Mouse (Mus musculus) gastrocnemius, adult 2 months (tissue): ENCODE measurements around the gene 4931406C07Rik. TPM values are rescaled to one million over a fixed set of nuclear protein-coding genes. Genes with fewer than 3 reads are reported as not detected.

Experiments used
- DNase-seq: peaks from one replicate; pipeline ENCODE4 v3.0.0; 2022
- H3K27ac ChIP-seq: fragments of 200-600 bp; 2 replicates; pipeline ENCODE4 v1.8.1; 2022; ENCODE audit warnings: mild to moderate bottlenecking
- H3K4me3 ChIP-seq: fragments of 200-600 bp; 2 replicates; pipeline ENCODE4 v1.8.1; 2022; ENCODE audit warnings: mild to moderate bottlenecking, moderate library complexity
- CTCF ChIP-seq: fragments of 200-600 bp; IDR thresholded peaks from 2 replicates; pipeline ENCODE4 v1.8.1; 2022; ENCODE audit warnings: antibody characterized with exemption, mild to moderate bottlenecking, moderate library complexity
- intact Hi-C: fragments of 180-260 bp; cut with DNase I; formaldehyde crosslinking; loops from one replicate; pipeline ENCODE4 v1.15.1; 2025
- total RNA-seq, 2 experiments: library from RNA; stranded (reverse); gene quantifications; 2 replicates each; pipeline ENCODE4 v1.2.3; 2021

4931406C07Rik gene
- total RNA-seq, 2 experiments from 2014 or later: 3.4 to 3.6 TPM

- Histone ChIP-seq H3K27ac (peak within 1 kb of the TSS; percentile 93), H3K4me3 (peak within 1 kb of the TSS; percentile 89)
- TF ChIP-seq CTCF: no peak
- peak; percentile 95 for DNase-seq
- intact Hi-C loops: loop anchor here (1.0 kb wide), 1 partner anchor 26 kb away; the partner anchor contains the start of genes 4931406C07Rik and Taf1d
Measured at GRCm38 (mm10) chr9:15279649-15280490, 26.4 kb downstream of the 4931406C07Rik start, which contains the start of gene Med17. TSS of gene Med17 (minus strand) at chr9:15279931.

- intact Hi-C loops: no loop called here
- Histone ChIP-seq H3K27ac (peak overlapping the region; percentile 93), H3K4me3 (peak overlapping the region; percentile 89)
- no peak for TF ChIP-seq CTCF
- DNase-seq: no peak
Measured at GRCm38 (mm10) chr9:15279139-15279648, 27.1 kb downstream of the 4931406C07Rik start.

- H3K27ac ChIP-seq: no peak overlapping the region
- TF ChIP-seq CTCF: no peak
- intact Hi-C loops: no loop called here
- DNase-seq: no peak
- no peak overlapping the region for H3K4me3 ChIP-seq
Measured at GRCm38 (mm10) chr9:15278343-15278742, 27.9 kb downstream of the 4931406C07Rik start.

- DNase-seq: no peak
- no peak overlapping the region for H3K27ac ChIP-seq
- no peak for TF ChIP-seq CTCF
- no peak overlapping the region for H3K4me3 ChIP-seq
- intact Hi-C loops: no loop called here
Measured at GRCm38 (mm10) chr9:15276855-15277254, 29.4 kb downstream of the 4931406C07Rik start.

- Histone ChIP-seq H3K4me3 (no peak overlapping the region), H3K27ac (no peak overlapping the region)
- intact Hi-C loops: no loop called here
- DNase-seq: no peak
- TF ChIP-seq CTCF: no peak
Measured at GRCm38 (mm10) chr9:15273981-15274380, 32.3 kb downstream of the 4931406C07Rik start.

- Histone ChIP-seq H3K4me3 (no peak overlapping the region), H3K27ac (no peak overlapping the region)
- DNase-seq: no peak
- TF ChIP-seq CTCF: no peak
- intact Hi-C loops: no loop called here
Measured at GRCm38 (mm10) chr9:15263487-15263886, 42.8 kb downstream of the 4931406C07Rik start.

- no peak for DNase-seq
- intact Hi-C loops: no loop called here
- Histone ChIP-seq H3K4me3 (no peak overlapping the region), H3K27ac (no peak overlapping the region)
- no peak for TF ChIP-seq CTCF
Measured at GRCm38 (mm10) chr9:15261980-15262379, 44.3 kb downstream of the 4931406C07Rik start.

- Histone ChIP-seq H3K27ac (no peak overlapping the region), H3K4me3 (no peak overlapping the region)
- TF ChIP-seq CTCF: no peak
- no peak for DNase-seq
- intact Hi-C loops: no loop called here
Measured at GRCm38 (mm10) chr9:15256214-15256613, 50.0 kb downstream of the 4931406C07Rik start.

GRCm38 (mm10) chr9:15254501-15254900 lies 51.7 kb downstream of the 4931406C07Rik start:
- no peak for DNase-seq
- intact Hi-C loops: no loop called here
- H3K4me3 ChIP-seq: no peak overlapping the region
- H3K27ac ChIP-seq: no peak overlapping the region
- TF ChIP-seq CTCF: no peak

GRCm38 (mm10) chr9:15252196-15252595 lies 54.1 kb downstream of the 4931406C07Rik start:
- TF ChIP-seq CTCF: no peak
- H3K27ac ChIP-seq: no peak overlapping the region
- DNase-seq: no peak
- intact Hi-C loops: no loop called here
- H3K4me3 ChIP-seq: no peak overlapping the region

- intact Hi-C loops: no loop called here
- Histone ChIP-seq H3K4me3 (no peak overlapping the region), H3K27ac (no peak overlapping the region)
- no peak for TF ChIP-seq CTCF
- no peak for DNase-seq
Measured at GRCm38 (mm10) chr9:15250376-15250775, 55.9 kb downstream of the 4931406C07Rik start.

- TF ChIP-seq CTCF: no peak
- DNase-seq: no peak
- no peak overlapping the region for H3K27ac ChIP-seq
- no peak overlapping the region for H3K4me3 ChIP-seq
- intact Hi-C loops: no loop called here
Measured at GRCm38 (mm10) chr9:15245319-15246075, 60.8 kb downstream of the 4931406C07Rik start.

- no peak overlapping the region for H3K27ac ChIP-seq
- H3K4me3 ChIP-seq: no peak overlapping the region
- TF ChIP-seq CTCF: no peak
- intact Hi-C loops: no loop called here
- DNase-seq: no peak
Measured at GRCm38 (mm10) chr9:15242130-15242529, 64.1 kb downstream of the 4931406C07Rik start.
